Mouse (Mus musculus): ENCODE results near the gene Txnrd1. TPM values are rescaled to one million over a fixed set of nuclear protein-coding genes. Genes with fewer than 3 reads are reported as not detected.

The Txnrd1 gene
- polyA plus RNA-seq, 1 experiment from 2014 or later, result 124 TPM

DNA sequence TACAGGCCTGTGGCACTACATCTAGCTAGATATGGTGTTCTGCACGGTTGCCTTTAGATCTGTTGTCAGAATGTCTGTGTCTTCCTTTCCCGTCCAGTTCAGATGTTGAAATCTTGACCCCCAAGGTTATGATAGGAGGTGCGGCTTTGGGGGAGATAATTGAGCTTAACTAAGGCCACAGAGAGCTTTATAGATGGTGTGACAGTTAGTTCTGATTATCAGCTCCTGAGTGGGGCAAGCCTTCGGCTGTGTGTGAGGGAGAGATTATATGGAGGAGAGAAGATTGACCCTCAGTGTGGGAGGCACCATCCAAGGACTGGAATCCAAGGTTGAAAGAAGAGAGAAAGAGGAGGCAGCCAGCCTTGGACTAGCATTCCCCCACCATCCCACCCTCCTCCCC lies 79.5 kb downstream of the Txnrd1 start:
- H3K27ac ChIP-seq, result no peak overlapping the region
- no peak overlapping the region for H3K4me3 ChIP-seq (replicated peaks; ENCODE audit: low read length)
- H3K27me3 ChIP-seq (ENCODE audit: control insufficient read depth, insufficient read depth, low read length), result no peaks in the 10 kb centered on the region
- DNase-seq (ENCODE audit: low spot score), result no peak
- H3K9me3 ChIP-seq (ENCODE audit: control insufficient read depth, low read length), result no peaks in the 10 kb centered on the region
- ATAC-seq (ENCODE audit: low FRiP score), result no peak
- H3K9ac ChIP-seq, result no peak overlapping the region
- H3K36me3 ChIP-seq (replicated peaks; ENCODE audit: control insufficient read depth, insufficient read depth), result no peaks in the 10 kb centered on the region
- WGBS, result 89% methylated on average over 4 of the region's 4 CpGs
- 0 out of 2 replicates have a peak, but pooled peaks cover 3% of the 10 kb centered on the region for H3K4me1 ChIP-seq (replicated peaks; ENCODE audit: control insufficient read depth, insufficient read depth, low read length)
- no peak overlapping the region for H3K4me2 ChIP-seq (replicated peaks)

DNA sequence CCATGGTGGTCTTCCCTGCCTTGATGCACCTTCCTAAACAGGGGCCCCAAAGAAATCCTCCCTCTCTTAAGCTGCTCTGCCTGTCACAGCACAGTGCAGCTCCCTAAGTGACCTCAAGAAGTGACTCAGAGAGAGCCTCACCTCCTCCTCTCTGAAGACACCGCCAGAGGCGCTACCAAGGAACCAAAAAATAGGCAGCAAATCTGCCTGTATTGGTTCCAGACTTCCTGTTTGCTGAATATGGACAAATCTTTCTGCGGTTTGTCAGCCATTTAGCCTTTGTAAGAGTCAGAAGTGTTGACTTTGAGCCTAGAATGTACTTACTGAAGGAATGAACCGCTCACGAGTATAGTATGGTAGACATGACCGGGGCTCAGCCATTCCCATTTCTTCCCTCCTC lies 80.0 kb downstream of the Txnrd1 start:
- Histone ChIP-seq H3K27ac (no peak overlapping the region), H3K36me3 (replicated peaks; ENCODE audit: control insufficient read depth, insufficient read depth) (no peaks in the 10 kb centered on the region), H3K9ac (no peak overlapping the region), H3K9me3 (ENCODE audit: control insufficient read depth, low read length) (no peaks in the 10 kb centered on the region), H3K27me3 (ENCODE audit: control insufficient read depth, insufficient read depth, low read length) (no peaks in the 10 kb centered on the region), H3K4me1 (replicated peaks; ENCODE audit: control insufficient read depth, insufficient read depth, low read length) (0 out of 2 replicates have a peak, but pooled peaks cover 3% of the 10 kb centered on the region), H3K4me2 (replicated peaks) (no peak overlapping the region), H3K4me3 (replicated peaks; ENCODE audit: low read length) (no peak overlapping the region)
- DNase-seq (ENCODE audit: low spot score), result no peak
- 92% methylated on average over 6 of the region's 6 CpGs for WGBS
- ATAC-seq (ENCODE audit: low FRiP score), result no peak

DNA sequence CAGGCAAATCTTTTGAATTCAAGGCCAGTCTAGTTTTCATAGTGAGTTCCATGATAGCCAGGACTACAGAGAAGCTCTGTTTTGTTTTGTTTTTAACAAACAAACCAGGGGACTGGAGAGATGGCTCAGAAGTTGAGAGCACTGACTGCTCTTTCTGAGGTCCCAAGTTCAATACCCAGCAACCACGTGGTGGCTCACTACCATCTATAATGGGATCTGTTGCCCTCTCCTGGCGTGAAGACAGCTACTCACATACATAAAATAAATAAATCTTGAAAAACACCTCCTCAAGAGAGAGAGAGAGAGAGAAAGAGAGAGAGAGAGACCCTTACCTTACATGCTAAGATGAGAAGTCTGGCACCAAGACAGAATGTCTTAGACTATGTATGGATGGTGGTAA lies 84.9 kb downstream of the Txnrd1 start:
- Histone ChIP-seq H3K4me2 (replicated peaks) (no peak overlapping the region), H3K36me3 (replicated peaks; ENCODE audit: control insufficient read depth, insufficient read depth) (no peaks in the 10 kb centered on the region), H3K27ac (no peak overlapping the region), H3K27me3 (ENCODE audit: control insufficient read depth, insufficient read depth, low read length) (no peaks in the 10 kb centered on the region), H3K9me3 (ENCODE audit: control insufficient read depth, low read length) (no peaks in the 10 kb centered on the region), H3K4me1 (replicated peaks; ENCODE audit: control insufficient read depth, insufficient read depth, low read length) (no peaks in the 10 kb centered on the region), H3K4me3 (replicated peaks; ENCODE audit: low read length) (no peak overlapping the region), H3K9ac (no peak overlapping the region)
- ATAC-seq (ENCODE audit: low FRiP score) (no peak), DNase-seq (ENCODE audit: low spot score) (no peak)
- 81% methylated on average over 2 of the region's 2 CpGs for WGBS

DNA sequence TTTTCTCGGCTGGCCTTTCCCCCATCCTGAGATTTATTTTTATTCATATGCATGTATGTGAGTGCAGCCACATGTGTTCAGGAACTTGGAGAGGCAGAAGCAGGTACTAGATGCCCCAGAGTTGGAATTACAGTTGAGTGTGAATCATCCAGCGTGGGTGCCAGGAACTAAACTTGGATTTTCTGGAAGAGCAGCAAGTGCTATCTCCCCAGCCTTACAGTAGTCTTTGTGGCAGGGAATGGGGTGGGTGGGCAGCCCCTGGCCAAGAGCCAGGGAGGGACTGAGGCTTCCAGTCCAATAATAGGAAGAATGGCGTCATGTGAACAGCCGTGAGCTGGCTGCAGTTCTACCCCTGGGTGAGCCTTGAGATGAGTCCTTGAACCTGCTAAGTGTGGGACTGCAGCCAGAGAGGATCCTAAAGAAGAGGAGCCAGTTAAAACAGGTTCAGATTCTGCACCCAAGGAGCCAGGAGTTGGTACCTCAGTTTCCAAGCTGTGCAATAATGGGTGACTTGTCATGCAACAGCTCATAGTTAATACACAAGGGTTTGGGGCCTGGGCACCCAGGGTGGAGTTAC lies 85.7 kb downstream of the Txnrd1 start:
- ATAC-seq (ENCODE audit: low FRiP score) (no peak), DNase-seq (ENCODE audit: low spot score) (no peak)
- H3K4me3 ChIP-seq (replicated peaks; ENCODE audit: low read length), result no peak overlapping the region
- no peak overlapping the region for H3K9ac ChIP-seq
- H3K27ac ChIP-seq, result no peak overlapping the region
- WGBS, result 70% methylated on average over 4 of the region's 4 CpGs
- H3K9me3 ChIP-seq (ENCODE audit: control insufficient read depth, low read length), result no peaks in the 10 kb centered on the region
- no peaks in the 10 kb centered on the region for H3K27me3 ChIP-seq (ENCODE audit: control insufficient read depth, insufficient read depth, low read length)
- no peak overlapping the region for H3K4me2 ChIP-seq (replicated peaks)
- no peaks in the 10 kb centered on the region for H3K36me3 ChIP-seq (replicated peaks; ENCODE audit: control insufficient read depth, insufficient read depth)
- no peaks in the 10 kb centered on the region for H3K4me1 ChIP-seq (replicated peaks; ENCODE audit: control insufficient read depth, insufficient read depth, low read length)

DNA sequence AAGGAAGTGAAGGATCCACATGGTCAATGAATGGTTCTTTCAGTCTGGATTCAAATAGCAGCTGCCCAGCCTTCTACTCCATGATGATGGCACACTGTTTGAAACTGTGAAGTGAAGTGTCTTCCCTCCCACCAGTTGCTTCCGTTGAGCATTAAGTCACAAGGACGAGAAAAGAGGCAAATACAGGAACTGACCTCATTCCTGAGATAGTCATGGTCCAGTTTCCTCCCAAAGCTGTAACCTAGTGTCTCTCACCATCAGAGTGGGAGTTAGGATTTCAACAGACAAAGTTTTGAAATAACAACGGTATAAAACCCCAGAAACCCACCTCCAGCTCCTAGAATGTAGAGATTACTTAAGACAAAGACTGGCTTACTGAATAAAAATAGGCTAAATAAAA lies 89.8 kb downstream of the Txnrd1 start:
- Histone ChIP-seq H3K4me1 (replicated peaks; ENCODE audit: control insufficient read depth, insufficient read depth, low read length) (no peaks in the 10 kb centered on the region), H3K4me2 (replicated peaks) (no peak overlapping the region), H3K27ac (no peak overlapping the region), H3K9ac (no peak overlapping the region), H3K27me3 (ENCODE audit: control insufficient read depth, insufficient read depth, low read length) (no peaks in the 10 kb centered on the region), H3K4me3 (replicated peaks; ENCODE audit: low read length) (no peak overlapping the region), H3K36me3 (replicated peaks; ENCODE audit: control insufficient read depth, insufficient read depth) (no peaks in the 10 kb centered on the region), H3K9me3 (ENCODE audit: control insufficient read depth, low read length) (0 out of 2 replicates have a peak, but pooled peaks cover 4% of the 10 kb centered on the region)
- no peak for ATAC-seq (ENCODE audit: low FRiP score)
- no peak for DNase-seq (ENCODE audit: low spot score)
- 86% methylated on average over 3 of the region's 3 CpGs for WGBS

DNA sequence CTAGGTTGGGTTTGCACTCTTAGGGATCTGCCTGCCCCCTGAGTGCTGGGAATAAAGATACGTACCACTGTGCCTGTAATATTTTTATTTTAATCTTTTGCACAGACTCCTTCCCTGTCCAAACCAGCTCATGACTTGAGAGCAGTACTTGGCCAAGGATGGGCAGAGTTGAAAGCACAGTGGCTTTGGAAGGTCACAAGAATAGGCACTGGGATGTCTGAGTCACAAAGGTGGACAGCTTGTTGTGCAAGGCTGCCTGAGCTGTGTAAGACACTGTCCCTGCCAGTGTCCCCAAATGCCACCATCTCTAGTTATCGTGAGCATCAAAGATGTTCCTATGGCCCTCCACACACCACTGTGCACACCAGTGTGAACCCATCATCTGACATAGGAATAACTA lies 91.0 kb downstream of the Txnrd1 start:
- Histone ChIP-seq H3K4me2 (replicated peaks) (no peak overlapping the region), H3K4me3 (replicated peaks; ENCODE audit: low read length) (no peak overlapping the region), H3K4me1 (replicated peaks; ENCODE audit: control insufficient read depth, insufficient read depth, low read length) (no peaks in the 10 kb centered on the region), H3K36me3 (replicated peaks; ENCODE audit: control insufficient read depth, insufficient read depth) (no peaks in the 10 kb centered on the region), H3K27ac (no peak overlapping the region), H3K9ac (no peak overlapping the region), H3K27me3 (ENCODE audit: control insufficient read depth, insufficient read depth, low read length) (no peaks in the 10 kb centered on the region), H3K9me3 (ENCODE audit: control insufficient read depth, low read length) (0 out of 2 replicates have a peak, but pooled peaks cover 4% of the 10 kb centered on the region)
- DNase-seq (ENCODE audit: low spot score) (no peak), ATAC-seq (ENCODE audit: low FRiP score) (no peak)
- 95% methylated on average over 2 of the region's 2 CpGs for WGBS

DNA sequence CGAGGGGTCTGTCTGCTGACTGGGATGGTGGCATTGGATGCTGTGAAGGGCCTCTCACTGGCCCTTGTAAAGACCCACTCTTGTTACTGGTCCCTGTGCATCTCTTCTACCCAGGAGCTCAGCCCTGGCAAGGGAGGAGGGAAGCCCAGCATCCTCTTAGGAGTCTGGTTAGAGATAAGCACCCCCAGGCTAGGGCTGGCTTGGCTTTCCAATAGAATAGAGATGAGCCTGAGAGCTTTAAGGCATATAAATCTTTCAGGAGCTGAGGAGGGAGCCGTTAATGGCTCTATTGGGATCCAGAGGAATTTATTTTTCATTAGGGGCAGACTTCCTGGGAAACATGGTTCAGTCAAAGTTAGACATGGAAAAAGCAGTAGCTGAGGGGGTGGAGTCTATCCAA lies 91.9 kb downstream of the Txnrd1 start:
- DNase-seq (ENCODE audit: low spot score) (no peak), ATAC-seq (ENCODE audit: low FRiP score) (no peak)
- Histone ChIP-seq H3K4me2 (replicated peaks) (no peak overlapping the region), H3K9ac (no peak overlapping the region), H3K27me3 (ENCODE audit: control insufficient read depth, insufficient read depth, low read length) (no peaks in the 10 kb centered on the region), H3K4me1 (replicated peaks; ENCODE audit: control insufficient read depth, insufficient read depth, low read length) (no peaks in the 10 kb centered on the region), H3K9me3 (ENCODE audit: control insufficient read depth, low read length) (0 out of 2 replicates have a peak, but pooled peaks cover 4% of the 10 kb centered on the region), H3K36me3 (replicated peaks; ENCODE audit: control insufficient read depth, insufficient read depth) (no peaks in the 10 kb centered on the region), H3K4me3 (replicated peaks; ENCODE audit: low read length) (no peak overlapping the region), H3K27ac (no peak overlapping the region)
- 70% methylated on average over 2 of the region's 2 CpGs for WGBS

DNA sequence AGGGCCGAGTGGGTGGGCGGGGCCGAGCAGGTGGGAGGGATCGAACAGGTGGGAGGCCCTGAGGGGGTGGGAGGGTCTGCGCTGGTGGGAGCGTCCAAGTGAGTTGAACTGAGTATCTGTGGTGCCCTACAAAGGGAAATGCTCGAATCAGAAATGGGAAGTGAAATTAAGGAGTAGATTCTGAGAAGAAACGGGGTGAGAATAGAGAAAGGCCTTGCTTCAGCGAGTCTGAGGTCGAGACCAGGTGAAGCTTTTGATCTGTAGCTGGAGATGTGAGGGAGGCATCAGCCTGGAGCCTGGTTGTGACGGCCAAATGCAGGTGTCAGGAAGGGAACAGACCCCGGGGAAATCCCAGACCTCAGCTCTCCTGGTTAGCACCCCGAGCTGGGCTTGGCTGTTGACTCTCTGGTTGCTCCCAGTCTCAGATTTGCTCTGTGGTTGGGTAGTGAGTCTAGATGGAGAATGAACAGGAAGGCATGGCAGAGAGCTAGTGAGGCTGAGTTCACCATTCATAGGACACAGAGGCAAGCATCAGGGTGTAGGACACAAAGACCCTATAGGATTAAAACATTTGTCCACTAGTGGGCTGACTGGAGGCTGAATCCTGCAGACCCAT lies 101.4 kb downstream of the Txnrd1 start:
- H3K4me3 ChIP-seq (replicated peaks; ENCODE audit: low read length), result no peak overlapping the region
- H3K27me3 ChIP-seq (ENCODE audit: control insufficient read depth, insufficient read depth, low read length), result no peaks in the 10 kb centered on the region
- H3K27ac ChIP-seq, result no peak overlapping the region
- no peak overlapping the region for H3K9ac ChIP-seq
- H3K4me1 ChIP-seq (replicated peaks; ENCODE audit: control insufficient read depth, insufficient read depth, low read length), result no peaks in the 10 kb centered on the region
- ATAC-seq (ENCODE audit: low FRiP score) (no peak), DNase-seq (ENCODE audit: low spot score) (no peak)
- H3K36me3 ChIP-seq (replicated peaks; ENCODE audit: control insufficient read depth, insufficient read depth), result no peaks in the 10 kb centered on the region
- WGBS, result 86% methylated on average over 13 of the region's 13 CpGs
- H3K9me3 ChIP-seq (ENCODE audit: control insufficient read depth, low read length), result no peaks in the 10 kb centered on the region
- no peak overlapping the region for H3K4me2 ChIP-seq (replicated peaks)

DNA sequence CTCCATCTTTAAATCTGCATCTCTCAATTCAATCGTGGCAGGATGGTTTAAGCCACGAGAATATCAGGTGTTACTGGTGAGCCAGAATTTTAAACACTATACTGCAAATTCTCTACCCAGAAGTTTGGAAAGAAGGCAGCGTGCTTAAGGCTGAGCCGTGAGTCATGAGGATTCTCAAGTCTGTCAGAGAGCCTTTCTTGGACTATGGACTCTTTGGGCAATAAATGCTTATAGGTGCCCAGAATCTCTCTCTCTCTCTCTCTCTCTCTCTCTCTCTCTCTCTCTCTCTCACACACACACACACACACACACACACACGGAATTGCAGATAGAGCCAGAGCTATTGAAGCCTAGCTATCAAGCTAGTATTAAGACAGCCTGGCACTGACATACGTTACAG lies 102.0 kb downstream of the Txnrd1 start:
- no peaks in the 10 kb centered on the region for H3K9me3 ChIP-seq (ENCODE audit: control insufficient read depth, low read length)
- no peak for DNase-seq (ENCODE audit: low spot score)
- H3K4me2 ChIP-seq (replicated peaks), result no peak overlapping the region
- H3K4me1 ChIP-seq (replicated peaks; ENCODE audit: control insufficient read depth, insufficient read depth, low read length), result no peaks in the 10 kb centered on the region
- H3K27ac ChIP-seq, result no peak overlapping the region
- no peaks in the 10 kb centered on the region for H3K27me3 ChIP-seq (ENCODE audit: control insufficient read depth, insufficient read depth, low read length)
- no peak overlapping the region for H3K9ac ChIP-seq
- 89% methylated on average over 6 of the region's 6 CpGs for WGBS
- no peak for ATAC-seq (ENCODE audit: low FRiP score)
- H3K4me3 ChIP-seq (replicated peaks; ENCODE audit: low read length), result no peak overlapping the region
- H3K36me3 ChIP-seq (replicated peaks; ENCODE audit: control insufficient read depth, insufficient read depth), result no peaks in the 10 kb centered on the region

Data from hindbrain, embryonic 14.5 days (tissue).